Mouse (Mus musculus): ENCODE results near the gene Sh3bp1.

- TF ChIP-seq GATA1 (IDR thresholded peaks at IDR 0.05; ENCODE audit: borderline replicate concordance, low read length) (no peak), FLI1 (IDR thresholded peaks at IDR 0.05; ENCODE audit: low read length) (no peak)
Observed at GRCm38 (mm10) chr15:78872021-78872608, 27.5 kb upstream of the Sh3bp1 start.
